Mouse (Mus musculus) ES-Bruce4 (cell line): ENCODE measurements around the gene Hist1h2be. TPM values are rescaled to one million over a fixed set of nuclear protein-coding genes. Genes with fewer than 3 reads are reported as not detected.
"Not testable (repeated sequence)": the region's sequence is repeated elsewhere in the genome, so short reads cannot be mapped to it uniquely, and the experiment has no call there.

ENCODE experiments used
- H3K27ac ChIP-seq: 2 replicates; pipeline ENCODE4 v1.5.1; 2012; ENCODE audit warnings: low read length, inconsistent platforms; ENCODE audit not compliant: insufficient read depth
- H3K27me3 ChIP-seq: 2 replicates; pipeline ENCODE4 v1.6.1; 2012; ENCODE audit warnings: mild to moderate bottlenecking, low read length, inconsistent platforms; ENCODE audit not compliant: control insufficient read depth, poor library complexity, insufficient read depth, severe bottlenecking
- H3K36me3 ChIP-seq: 2 replicates; pipeline ENCODE4 v1.6.1; 2012; ENCODE audit warnings: inconsistent platforms, mild to moderate bottlenecking, low read length, moderate library complexity; ENCODE audit not compliant: control insufficient read depth, poor library complexity, insufficient read depth, severe bottlenecking
- H3K4me1 ChIP-seq: one replicate; pipeline ENCODE4 v1.8.1; 2011; ENCODE audit warnings: low read length; ENCODE audit not compliant: control insufficient read depth, insufficient read depth
- H3K4me3 ChIP-seq: 2 replicates; pipeline ENCODE4 v1.5.1; 2011; ENCODE audit warnings: low read depth, mild to moderate bottlenecking, low read length
- H3K9ac ChIP-seq: 2 replicates; pipeline ENCODE4 v1.6.1; 2012; ENCODE audit warnings: low read depth, mild to moderate bottlenecking, inconsistent platforms; ENCODE audit not compliant: poor library complexity, severe bottlenecking
- H3K9me3 ChIP-seq: replicated peaks from 2 replicates; pipeline ENCODE4 v1.6.1; 2012; ENCODE audit warnings: mild to moderate bottlenecking, low read length, inconsistent platforms; ENCODE audit not compliant: control insufficient read depth, poor library complexity, insufficient read depth, severe bottlenecking
- CTCF ChIP-seq: IDR thresholded peaks from one replicate; pipeline ENCODE4 v1.8.1; 2011; ENCODE audit warnings: low read depth, low read length
- EP300 ChIP-seq: IDR thresholded peaks from 2 replicates; pipeline ENCODE4 v1.6.1; 2011; ENCODE audit warnings: low read depth, low read length; ENCODE audit not compliant: insufficient read depth
- POLR2A ChIP-seq: IDR thresholded peaks from one replicate; pipeline ENCODE4 v1.8.1; 2011; ENCODE audit warnings: low read length; ENCODE audit not compliant: insufficient read depth
- polyA plus RNA-seq: library from polyadenylated mRNA; stranded (reverse); fragments of >200 nt; gene quantifications from 2 replicates; pipeline ENCODE4 v1.2.4, GENCODE M21; 2011; ENCODE audit warnings: low read depth; ENCODE audit not compliant: missing spikeins, insufficient read depth, insufficient read length

Hist1h2be gene
- polyA plus RNA-seq, 1 experiment = 1.8 TPM

- TF ChIP-seq POLR2A (no peak), CTCF (no peak), EP300 (no peak)
- H3K27ac ChIP-seq = peak overlapping the region; percentile 92
- H3K9me3 ChIP-seq = no peaks in the 10 kb centered on the region
- H3K27me3 ChIP-seq = no peaks in the 10 kb centered on the region
- peak overlapping the region; percentile 90 for H3K9ac ChIP-seq
- peak overlapping the region; percentile 55 for H3K4me3 ChIP-seq
- no peaks in the 10 kb centered on the region for H3K4me1 ChIP-seq
- no peaks in the 10 kb centered on the region for H3K36me3 ChIP-seq
Observed at GRCm38 (mm10) chr13:23550761-23551145, 70.2 kb downstream of the Hist1h2be start.

GRCm38 (mm10) chr13:23546694-23547093 is 74.2 kb downstream of the Hist1h2be start:
- Histone ChIP-seq H3K4me3 (no peak overlapping the region), H3K27ac (no peak overlapping the region)

DNA sequence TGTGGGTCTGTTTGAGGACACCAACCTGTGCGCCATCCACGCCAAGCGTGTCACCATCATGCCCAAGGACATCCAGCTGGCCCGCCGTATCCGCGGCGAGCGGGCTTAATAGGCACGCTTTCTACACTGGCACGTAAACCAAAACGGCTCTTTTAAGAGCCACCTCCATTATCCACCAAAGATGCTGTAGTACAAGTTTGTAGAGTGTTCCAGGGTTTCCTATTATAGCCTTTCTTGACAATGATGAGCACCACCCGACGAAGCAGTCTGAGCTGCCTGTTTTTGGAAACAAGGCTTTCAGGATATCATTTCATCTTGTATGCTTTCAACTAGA is 76.2 kb downstream of the Hist1h2be start:
- not testable (repeated sequence) for H3K9me3 ChIP-seq, H3K4me1 ChIP-seq, H3K27me3 ChIP-seq, H3K36me3 ChIP-seq
- H3K27ac ChIP-seq = peak overlapping the region; percentile 38
- H3K4me3 ChIP-seq = peak overlapping the region; percentile 42
- peak overlapping the region; percentile 84 for H3K9ac ChIP-seq

More at GRCm38 (mm10) chr13:23546694-23547093, 74.2 kb downstream of the Hist1h2be start:
- no peaks in the 10 kb centered on the region for H3K27me3 ChIP-seq
- no peak overlapping the region for H3K9ac ChIP-seq
- H3K36me3 ChIP-seq = no peaks in the 10 kb centered on the region
- no peak for TF ChIP-seq EP300
- TF ChIP-seq POLR2A = no peak
- no peak for TF ChIP-seq CTCF
- H3K4me1 ChIP-seq = no peaks in the 10 kb centered on the region
- no peaks in the 10 kb centered on the region for H3K9me3 ChIP-seq

DNA sequence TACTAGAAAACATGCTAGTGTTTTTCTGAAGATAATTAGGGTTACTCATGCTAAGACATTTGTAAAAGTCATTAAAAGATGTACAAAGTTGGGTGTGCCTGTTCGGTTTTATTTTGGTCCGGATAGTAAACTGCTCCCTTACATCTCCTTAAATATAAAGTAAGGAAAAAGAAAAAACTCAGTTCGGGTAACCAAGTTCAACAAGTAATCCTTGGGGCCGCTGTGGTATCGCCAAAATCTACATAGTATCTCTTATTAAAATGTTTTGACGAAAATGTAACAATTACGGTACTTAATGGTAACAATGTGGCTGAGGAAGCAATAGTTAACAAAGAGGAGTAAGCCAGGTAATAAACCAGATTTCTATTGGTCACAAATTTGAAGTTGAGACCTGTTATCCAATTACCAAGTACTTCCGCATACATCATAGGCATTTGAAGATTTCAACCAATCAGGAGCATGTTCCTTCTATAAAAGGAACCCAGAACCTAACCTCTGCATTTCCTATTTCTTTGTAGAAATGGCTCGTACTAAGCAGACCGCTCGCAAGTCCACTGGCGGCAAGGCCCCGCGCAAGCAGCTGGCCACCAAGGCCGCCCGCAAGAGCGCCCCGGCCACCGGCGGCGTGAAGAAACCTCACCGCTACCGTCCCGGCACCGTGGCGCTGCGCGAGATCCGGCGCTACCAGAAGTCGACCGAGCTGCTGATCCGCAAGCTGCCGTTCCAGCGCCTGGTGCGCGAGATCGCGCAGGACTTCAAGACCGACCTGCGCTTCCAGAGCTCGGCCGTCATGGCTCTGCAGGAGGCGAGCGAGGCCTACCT is 76.7 kb downstream of the Hist1h2be start, which contains the start of gene Hist1h3f:
TSS of gene Hist1h3f (plus strand) at position 88 of the 822 bp plus-strand sequence.
- TF ChIP-seq EP300 = 0 out of 2 replicates have a peak, but pooled peaks have one; percentile 6
- TF ChIP-seq CTCF = no peak
- TF ChIP-seq POLR2A = peak; percentile 86

DNA sequence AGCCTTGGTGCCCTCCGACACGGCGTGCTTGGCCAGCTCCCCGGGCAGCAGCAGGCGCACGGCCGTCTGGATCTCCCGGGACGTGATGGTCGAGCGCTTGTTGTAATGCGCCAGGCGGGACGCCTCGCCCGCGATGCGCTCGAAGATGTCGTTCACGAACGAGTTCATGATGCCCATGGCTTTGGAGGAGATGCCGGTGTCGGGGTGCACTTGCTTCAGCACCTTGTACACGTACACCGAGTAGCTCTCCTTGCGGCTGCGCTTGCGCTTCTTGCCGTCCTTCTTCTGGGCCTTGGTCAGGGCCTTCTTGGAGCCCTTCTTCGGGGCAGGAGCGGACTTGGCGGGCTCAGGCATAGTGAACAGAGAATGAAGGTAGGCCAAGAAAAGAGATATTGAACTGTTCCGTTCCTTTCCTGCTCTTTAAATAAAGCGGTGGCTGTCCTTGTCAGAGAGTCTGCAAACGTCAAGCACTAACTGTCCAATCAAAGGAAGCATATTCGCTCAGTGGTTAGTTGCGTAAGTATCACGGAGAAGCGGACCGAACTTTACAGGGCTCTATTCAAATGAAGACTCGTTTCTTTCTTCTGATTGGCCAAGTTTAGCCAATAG is 77.8 kb downstream of the Hist1h2be start, which contains the start of gene Hist1h2bh:
TSS of gene Hist1h2bh (minus strand) at position 394 of the 609 bp plus-strand sequence.
- not testable (repeated sequence) for H3K36me3 ChIP-seq, H3K27me3 ChIP-seq, H3K4me1 ChIP-seq, H3K9me3 ChIP-seq
- H3K4me3 ChIP-seq = peak within 1 kb of the TSS; percentile 88
- H3K9ac ChIP-seq = peak within 1 kb of the TSS; percentile 84
- peak; percentile 75 for TF ChIP-seq POLR2A
- H3K27ac ChIP-seq = peak within 1 kb of the TSS; percentile 75

More for the DNA sequence above, 76.7 kb downstream of the Hist1h2be start, which contains the start of gene Hist1h3f:
- Histone ChIP-seq H3K36me3 (no peaks in the 10 kb centered on the region), H3K9me3 (no peaks in the 10 kb centered on the region), H3K4me1 (peaks cover under 1% of the 10 kb centered on the region), H3K27me3 (no peaks in the 10 kb centered on the region), H3K27ac (peak within 1 kb of the TSS; percentile 75), H3K4me3 (peak within 1 kb of the TSS; percentile 88), H3K9ac (peak within 1 kb of the TSS; percentile 84)

- peak overlapping the region; percentile 75 for H3K27ac ChIP-seq
- not testable (repeated sequence) for H3K9me3 ChIP-seq, H3K27me3 ChIP-seq, H3K4me1 ChIP-seq, H3K36me3 ChIP-seq
- H3K4me3 ChIP-seq = peak overlapping the region; percentile 88
- H3K9ac ChIP-seq = peak overlapping the region; percentile 69
Observed at GRCm38 (mm10) chr13:23542225-23542980, 78.5 kb downstream of the Hist1h2be start.
